Mouse (Mus musculus) limb, embryonic 15.5 days (tissue): ENCODE measurements around the gene Uchl5. TPM values are rescaled to one million over a fixed set of nuclear protein-coding genes. Genes with fewer than 3 reads are reported as not detected.

Source experiments
- ATAC-seq: fragments of 200-750 bp; cut with Nextera tagmentation; 2 replicates; pipeline ENCODE4 v1.8.0; 2017; ENCODE audit warnings: low read depth, moderate TSS enrichment; ENCODE audit not compliant: insufficient number of reproducible peaks, low FRiP score, low TSS enrichment
- H3K27ac ChIP-seq: fragments of 300-500 bp; sonication (generic); 2 replicates; pipeline ENCODE4 v1.5.1; 2015; ENCODE audit warnings: moderate library complexity, mild to moderate bottlenecking, inconsistent platforms
- H3K27me3 ChIP-seq: fragments of 300-500 bp; sonication (generic); 2 replicates; pipeline ENCODE4 v1.6.1; 2015; ENCODE audit warnings: inconsistent platforms
- H3K36me3 ChIP-seq: fragments of 300-500 bp; sonication (generic); 2 replicates; pipeline ENCODE4 v1.6.1; 2015; ENCODE audit warnings: inconsistent platforms
- H3K4me1 ChIP-seq: fragments of 300-500 bp; sonication (generic); 2 replicates; pipeline ENCODE4 v1.6.1; 2015; ENCODE audit warnings: inconsistent platforms
- H3K4me2 ChIP-seq: fragments of 300-500 bp; sonication (generic); 2 replicates; pipeline ENCODE4 v1.6.1; 2015; ENCODE audit warnings: mild to moderate bottlenecking, inconsistent platforms
- H3K4me3 ChIP-seq: fragments of 300-500 bp; sonication (generic); 2 replicates; pipeline ENCODE4 v1.5.1; 2015; ENCODE audit warnings: mild to moderate bottlenecking, inconsistent platforms
- H3K9ac ChIP-seq: fragments of 300-500 bp; sonication (generic); 2 replicates; pipeline ENCODE4 v1.6.1; 2015; ENCODE audit warnings: inconsistent platforms
- H3K9me3 ChIP-seq: fragments of 300-500 bp; sonication (generic); 2 replicates; pipeline ENCODE4 v1.6.1; 2016; ENCODE audit warnings: inconsistent platforms
- WGBS: fragments of 180-500 bp; shearing (Covaris S2); methylation state at CpG from one replicate; pipeline ENCODE4 v1.1.7; 2015; 5-methylcytosine and 5-hydroxymethylcytosine counted together
- polyA plus RNA-seq: library from polyadenylated mRNA; unstranded; fragments of >200 nt; fragmentation: Nextera tagmentation; extraction: Ambion mirVana; gene quantifications from 2 replicates; pipeline ENCODE4 v1.2.1, GENCODE M21; 2015

Gene Uchl5
- polyA plus RNA-seq, 1 experiment from 2014 or later, result 78.6 TPM

- H3K4me2 ChIP-seq, result no peak overlapping the region
- H3K27ac ChIP-seq, result no peak overlapping the region
- WGBS, result 93% methylated on average over 8 of the region's 8 CpGs
- no peak for ATAC-seq
- no peaks in the 10 kb centered on the region for H3K9me3 ChIP-seq
- H3K4me3 ChIP-seq, result no peak overlapping the region
- no peaks in the 10 kb centered on the region for H3K4me1 ChIP-seq
- no peaks in the 10 kb centered on the region for H3K27me3 ChIP-seq
- H3K9ac ChIP-seq, result no peak overlapping the region
- H3K36me3 ChIP-seq, result peaks cover 60% of the 10 kb centered on the region
Measured at GRCm38 (mm10) chr1:143762159-143762558, 14.9 kb upstream of the Uchl5 start.

- no peak for ATAC-seq
- H3K9ac ChIP-seq, result no peak overlapping the region
- no peaks in the 10 kb centered on the region for H3K9me3 ChIP-seq
- H3K27me3 ChIP-seq, result no peaks in the 10 kb centered on the region
- peaks cover 44% of the 10 kb centered on the region for H3K36me3 ChIP-seq
- no peak overlapping the region for H3K4me3 ChIP-seq
- H3K27ac ChIP-seq, result no peak overlapping the region
- H3K4me1 ChIP-seq, result no peaks in the 10 kb centered on the region
- WGBS, result 69% methylated on average over 1 of the region's 1 CpGs
- no peak overlapping the region for H3K4me2 ChIP-seq
Measured at GRCm38 (mm10) chr1:143764443-143764842, 12.6 kb upstream of the Uchl5 start.

DNA sequence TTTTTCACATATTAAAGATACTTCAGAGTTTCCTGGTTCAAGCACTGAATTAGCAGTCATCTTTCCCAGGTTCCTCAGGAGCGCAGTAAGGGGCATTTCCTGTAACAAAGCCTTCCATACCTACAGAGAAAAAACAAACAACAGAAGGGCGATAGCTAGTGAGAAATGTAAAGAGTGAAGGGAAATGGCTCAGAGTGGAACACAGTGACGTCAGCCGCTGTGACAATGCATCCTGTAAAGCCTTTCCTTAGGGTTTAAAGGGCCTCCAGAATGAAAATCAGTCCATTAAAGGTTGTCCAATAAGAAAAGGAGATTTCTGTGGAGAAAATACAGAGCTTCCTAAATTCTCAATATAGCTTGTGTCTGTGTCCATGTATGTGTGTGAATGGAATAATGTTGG lies 11.3 kb upstream of the Uchl5 start:
- H3K36me3 ChIP-seq, result peaks cover 38% of the 10 kb centered on the region
- no peaks in the 10 kb centered on the region for H3K4me1 ChIP-seq
- H3K9me3 ChIP-seq, result no peaks in the 10 kb centered on the region
- no peak overlapping the region for H3K27ac ChIP-seq
- no peak overlapping the region for H3K4me2 ChIP-seq
- no peaks in the 10 kb centered on the region for H3K27me3 ChIP-seq
- H3K4me3 ChIP-seq, result no peak overlapping the region
- no peak for ATAC-seq
- H3K9ac ChIP-seq, result no peak overlapping the region
- 86% methylated on average over 4 of the region's 4 CpGs for WGBS

DNA sequence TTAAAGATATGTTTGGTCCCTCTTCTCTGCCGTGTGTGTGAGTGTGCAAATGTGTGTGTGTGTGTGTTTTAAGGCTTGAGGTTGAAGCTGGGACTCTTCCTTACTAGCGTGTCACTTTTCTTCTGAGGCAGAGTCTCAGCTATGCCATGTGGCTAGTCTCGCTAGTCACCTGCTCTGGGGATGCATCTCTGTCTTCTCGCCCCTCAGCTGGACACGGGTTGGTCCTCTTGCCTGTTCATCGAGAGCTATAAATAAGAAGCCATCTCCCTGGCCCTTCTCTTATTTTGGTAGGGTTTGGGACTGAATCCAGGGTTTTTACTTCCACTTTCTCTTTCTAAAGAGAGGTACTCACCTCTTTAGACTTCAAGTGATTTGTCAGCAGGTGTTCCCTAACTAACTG lies 10.8 kb upstream of the Uchl5 start:
- H3K4me2 ChIP-seq, result no peak overlapping the region
- H3K4me3 ChIP-seq, result no peak overlapping the region
- ATAC-seq, result no peak
- H3K4me1 ChIP-seq, result no peaks in the 10 kb centered on the region
- H3K9ac ChIP-seq, result no peak overlapping the region
- peaks cover 35% of the 10 kb centered on the region for H3K36me3 ChIP-seq
- no peak overlapping the region for H3K27ac ChIP-seq
- no peaks in the 10 kb centered on the region for H3K27me3 ChIP-seq
- no peaks in the 10 kb centered on the region for H3K9me3 ChIP-seq
- WGBS, result 89% methylated on average over 6 of the region's 6 CpGs

GRCm38 (mm10) chr1:143770444-143771109 lies 6.5 kb upstream of the Uchl5 start:
- H3K4me1 ChIP-seq, result no peaks in the 10 kb centered on the region
- no peaks in the 10 kb centered on the region for H3K9me3 ChIP-seq
- ATAC-seq, result no peak
- H3K27me3 ChIP-seq, result no peaks in the 10 kb centered on the region
- 70% methylated on average over 20 of the region's 20 CpGs for WGBS
- H3K27ac ChIP-seq, result no peak overlapping the region
- H3K9ac ChIP-seq, result no peak overlapping the region
- no peak overlapping the region for H3K4me3 ChIP-seq
- H3K4me2 ChIP-seq, result no peak overlapping the region
- H3K36me3 ChIP-seq, result peaks cover 18% of the 10 kb centered on the region

DNA sequence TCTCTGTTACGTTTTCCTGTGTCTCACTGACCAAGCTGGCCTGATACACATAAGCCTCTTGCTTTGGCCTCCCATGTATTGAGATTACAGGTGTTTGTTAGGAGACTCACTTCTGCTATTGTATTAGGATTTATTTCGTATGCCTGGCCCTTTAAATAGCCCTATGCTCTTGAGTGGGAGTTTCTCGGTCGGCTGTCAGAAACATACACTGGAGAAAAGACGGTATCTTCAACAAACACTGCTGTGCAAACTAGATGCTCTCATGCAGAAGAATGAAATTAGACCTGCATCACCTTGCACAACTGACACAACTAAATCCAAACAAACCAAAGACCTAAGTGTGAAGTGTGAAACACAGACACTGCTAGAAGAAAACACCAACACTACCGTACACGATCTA lies 4.0 kb upstream of the Uchl5 start:
- 84% methylated on average over 7 of the region's 7 CpGs for WGBS
- Histone ChIP-seq H3K4me1 (no peaks in the 10 kb centered on the region), H3K4me2 (no peak overlapping the region)

DNA sequence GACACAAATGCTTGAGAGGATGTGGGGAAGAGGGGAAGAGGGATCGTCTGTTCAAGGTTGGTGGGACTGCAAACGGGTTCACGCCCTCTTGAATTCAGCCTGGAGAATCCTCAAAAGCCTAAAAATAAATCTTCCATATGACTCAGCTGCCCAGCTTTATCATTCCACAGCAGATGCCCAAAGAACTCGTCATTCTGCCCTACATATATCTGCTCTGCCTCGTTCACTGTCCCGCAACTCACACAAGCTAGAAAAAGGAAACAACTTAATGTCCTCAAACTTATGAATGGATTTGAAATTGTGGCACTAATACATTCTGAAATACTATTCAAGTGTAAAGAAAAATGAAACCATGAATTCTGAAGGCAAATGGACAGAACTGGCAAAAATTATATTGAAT lies 3.2 kb upstream of the Uchl5 start:
- no peaks in the 10 kb centered on the region for H3K9me3 ChIP-seq
- H3K27me3 ChIP-seq, result no peaks in the 10 kb centered on the region
- H3K36me3 ChIP-seq, result peaks cover 7% of the 10 kb centered on the region; the same call in 1 of the 2 replicates
- H3K27ac ChIP-seq, result no peak overlapping the region
- no peak overlapping the region for H3K9ac ChIP-seq
- no peak for ATAC-seq
- H3K4me2 ChIP-seq, result no peak overlapping the region
- H3K4me1 ChIP-seq, result no peaks in the 10 kb centered on the region
- WGBS, result 78% methylated on average over 6 of the region's 6 CpGs
- no peak overlapping the region for H3K4me3 ChIP-seq

More for the DNA sequence above, 4.0 kb upstream of the Uchl5 start:
- H3K27me3 ChIP-seq, result no peaks in the 10 kb centered on the region
- H3K27ac ChIP-seq, result no peak overlapping the region
- no peak overlapping the region for H3K9ac ChIP-seq
- H3K4me3 ChIP-seq, result no peak overlapping the region
- H3K9me3 ChIP-seq, result no peaks in the 10 kb centered on the region
- H3K36me3 ChIP-seq, result peaks cover 7% of the 10 kb centered on the region; the same call in 1 of the 2 replicates
- no peak for ATAC-seq

DNA sequence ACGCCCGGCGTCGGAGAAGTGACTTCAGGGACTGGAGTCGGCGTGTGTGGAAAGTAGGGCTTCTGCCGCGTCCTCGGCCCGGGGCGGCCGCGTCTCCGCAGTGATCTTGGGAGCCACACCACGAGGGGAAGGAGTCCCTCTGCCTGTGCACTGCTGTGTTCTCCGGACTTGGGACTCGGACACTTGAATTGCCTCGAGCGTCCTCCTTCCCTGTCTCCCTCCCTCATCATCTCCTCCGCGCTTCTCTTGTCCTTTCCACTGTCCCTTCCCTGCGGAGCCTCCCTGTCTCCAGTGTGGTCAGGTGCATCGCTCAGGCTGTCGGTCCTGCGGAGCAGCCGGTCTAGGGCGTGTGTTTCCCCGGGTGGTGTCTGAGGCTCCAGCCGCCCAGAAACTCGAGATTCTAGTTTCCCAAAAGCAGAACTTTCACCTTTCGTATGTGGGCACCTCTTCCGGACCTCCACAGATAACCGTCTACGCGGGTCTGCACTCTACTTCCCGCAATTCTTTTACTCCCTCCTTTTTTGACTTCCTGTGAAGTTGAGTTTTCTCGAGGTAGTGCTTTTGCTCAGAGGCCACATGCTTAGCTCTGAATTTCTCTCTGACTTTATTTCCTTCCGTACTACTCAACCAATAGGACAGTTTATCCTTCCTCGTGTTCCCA lies 616 bp downstream of the Uchl5 start:
- no peaks in the 10 kb centered on the region for H3K27me3 ChIP-seq
- H3K27ac ChIP-seq, result peak overlapping the region; percentile 57
- no peaks in the 10 kb centered on the region for H3K4me1 ChIP-seq
- H3K36me3 ChIP-seq, result peaks cover 5% of the 10 kb centered on the region; the same call in 1 of the 2 replicates
- peak overlapping the region; percentile 61 for H3K4me3 ChIP-seq
- under 1% methylated on average over 39 of the region's 39 CpGs for WGBS
- peak overlapping the region; percentile 71 for H3K9ac ChIP-seq
- no peaks in the 10 kb centered on the region for H3K9me3 ChIP-seq
- peak; percentile 16; the same call in 1 of the 2 replicates for ATAC-seq
- H3K4me2 ChIP-seq, result peak overlapping the region; percentile 89

- Histone ChIP-seq H3K9ac (no peak overlapping the region), H3K4me1 (no peaks in the 10 kb centered on the region), H3K9me3 (no peaks in the 10 kb centered on the region), H3K4me3 (no peak overlapping the region), H3K4me2 (no peak overlapping the region), H3K36me3 (0 out of 2 replicates have a peak, but pooled peaks cover 6% of the 10 kb centered on the region), H3K27me3 (no peaks in the 10 kb centered on the region), H3K27ac (no peak overlapping the region)
- no peak for ATAC-seq
- WGBS, result 82% methylated on average over 2 of the region's 2 CpGs
Measured at GRCm38 (mm10) chr1:143788584-143789227, 11.6 kb downstream of the Uchl5 start.

GRCm38 (mm10) chr1:143803537-143803936 lies 26.5 kb downstream of the Uchl5 start:
- Histone ChIP-seq H3K27me3 (no peaks in the 10 kb centered on the region), H3K9ac (no peak overlapping the region), H3K27ac (no peak overlapping the region), H3K4me2 (no peak overlapping the region), H3K4me1 (no peaks in the 10 kb centered on the region), H3K4me3 (no peak overlapping the region), H3K36me3 (peaks cover 20% of the 10 kb centered on the region), H3K9me3 (no peaks in the 10 kb centered on the region)
- ATAC-seq, result no peak
- WGBS, result 36% methylated on average over 4 of the region's 4 CpGs

- Histone ChIP-seq H3K36me3 (peaks cover 9% of the 10 kb centered on the region), H3K4me2 (no peak overlapping the region), H3K9ac (no peak overlapping the region), H3K27me3 (no peaks in the 10 kb centered on the region), H3K27ac (no peak overlapping the region), H3K4me1 (no peaks in the 10 kb centered on the region), H3K4me3 (no peak overlapping the region), H3K9me3 (no peaks in the 10 kb centered on the region)
- no peak for ATAC-seq
- WGBS, result 81% methylated on average over 6 of the region's 6 CpGs
Measured at GRCm38 (mm10) chr1:143809062-143809461, 32.0 kb downstream of the Uchl5 start.

- H3K4me1 ChIP-seq, result no peaks in the 10 kb centered on the region
- no peak overlapping the region for H3K9ac ChIP-seq
- no peak for ATAC-seq
Measured at GRCm38 (mm10) chr1:143813676-143814360, 36.7 kb downstream of the Uchl5 start.

More at GRCm38 (mm10) chr1:143813676-143814360, 36.7 kb downstream of the Uchl5 start:
- Histone ChIP-seq H3K27me3 (no peaks in the 10 kb centered on the region), H3K27ac (no peak overlapping the region), H3K36me3 (no peaks in the 10 kb centered on the region), H3K4me3 (no peak overlapping the region), H3K4me2 (no peak overlapping the region), H3K9me3 (no peaks in the 10 kb centered on the region)
- 40% methylated on average over 7 of the region's 7 CpGs for WGBS
